In the genomic region with DNA sequence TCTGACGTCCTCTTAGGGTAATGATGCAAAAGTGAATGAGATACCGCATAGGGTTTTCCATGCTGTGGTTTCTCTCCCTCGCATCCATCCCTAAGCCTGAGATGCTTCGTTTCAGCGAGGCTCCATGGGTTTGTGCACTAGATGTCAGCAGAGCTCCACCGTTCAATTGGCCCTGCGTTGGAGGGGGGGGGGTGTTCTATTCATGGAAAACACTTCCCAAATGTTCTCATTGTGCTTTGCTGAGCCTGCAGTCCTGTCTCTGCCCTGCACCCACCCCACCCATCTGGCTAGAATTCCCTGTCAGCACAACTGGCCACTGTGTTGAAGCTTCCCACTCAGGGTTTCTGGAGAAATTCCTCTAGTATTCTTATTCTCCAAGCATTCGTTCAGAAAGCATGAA, we compare ENCODE assay signal across 8 mouse cellular contexts.
DNase-seq lines count a peak whose midpoint lies in the region; ATAC-seq and TF ChIP-seq lines count a peak whose summit lies in the region.

No protein-coding gene starts in this region.

- no peak for TF ChIP-seq POLR2A in heart, adult 2 months (IDR thresholded peaks at IDR 0.05; ENCODE audit: insufficient read depth, low read depth, low read length)

- no peaks in the 10 kb centered on the region for H3K36me3 ChIP-seq in embryonic facial prominence, embryonic 10.5 days (replicated peaks)
- no peaks in the 10 kb centered on the region for H3K36me3 ChIP-seq in heart, adult 2 months (ENCODE audit: control insufficient read depth, insufficient read depth, low read length)
- no peaks in the 10 kb centered on the region for H3K36me3 ChIP-seq in kidney, embryonic 14.5 days (ENCODE audit: control insufficient read depth, insufficient read depth, low read length)
- H3K36me3 ChIP-seq in limb, embryonic 11.5 days (ENCODE audit: control insufficient read depth, insufficient read depth, low read length): no peaks in the 10 kb centered on the region
- H3K36me3 ChIP-seq in neural tube, embryonic 13.5 days: no peaks in the 10 kb centered on the region

- TF ChIP-seq CTCF in heart, adult 2 months (IDR thresholded peaks at IDR 0.05): peak; percentile 74

- peaks cover 12% of the 10 kb centered on the region for H3K4me1 ChIP-seq in embryonic facial prominence, embryonic 10.5 days
- no peaks in the 10 kb centered on the region; the same call in 1 of the 2 replicates for H3K4me1 ChIP-seq in heart, adult 2 months (ENCODE audit: control insufficient read depth, insufficient read depth, low read length)
- no peaks in the 10 kb centered on the region for H3K4me1 ChIP-seq in kidney, embryonic 14.5 days (ENCODE audit: control insufficient read depth, insufficient read depth, low read length)
- H3K4me1 ChIP-seq in limb, embryonic 11.5 days (ENCODE audit: control insufficient read depth, insufficient read depth, low read length): no peaks in the 10 kb centered on the region
- H3K4me1 ChIP-seq in neural tube, embryonic 13.5 days (replicated peaks): no peaks in the 10 kb centered on the region

- TF ChIP-seq EP300 in heart, adult 2 months (IDR thresholded peaks at IDR 0.05; ENCODE audit: insufficient read depth, low read depth, low read length): peak; percentile 95

- H3K27me3 ChIP-seq in embryonic facial prominence, embryonic 10.5 days (replicated peaks; ENCODE audit: low read depth, poor library complexity, severe bottlenecking): peaks cover 10% of the 10 kb centered on the region; the same call in 1 of the 2 replicates
- no peaks in the 10 kb centered on the region; the same call in 1 of the 2 replicates for H3K27me3 ChIP-seq in heart, adult 2 months (ENCODE audit: control insufficient read depth, insufficient read depth, low read length)
- no peaks in the 10 kb centered on the region for H3K27me3 ChIP-seq in kidney, embryonic 14.5 days (ENCODE audit: control insufficient read depth, insufficient read depth, low read length)
- no peaks in the 10 kb centered on the region for H3K27me3 ChIP-seq in limb, embryonic 11.5 days (ENCODE audit: control insufficient read depth, insufficient read depth, low read length)
- H3K27me3 ChIP-seq in neural tube, embryonic 13.5 days: no peaks in the 10 kb centered on the region

- intact Hi-C loops in heart, adult 2 months (cut with DNase I): loop anchor here (5.0 to 10.0 kb wide), 4 partner anchors 91 to 521 kb away; no protein-coding TSS in a partner anchor

- H3K79me2 ChIP-seq in heart, adult 2 months (replicated peaks; ENCODE audit: control insufficient read depth, insufficient read depth, low read length): no peaks in the 10 kb centered on the region

- H3K4me2 ChIP-seq in kidney, embryonic 14.5 days (replicated peaks; ENCODE audit: low read depth, low read length): no peak overlapping the region
- no peak overlapping the region for H3K4me2 ChIP-seq in limb, embryonic 11.5 days (ENCODE audit: low read depth, severe bottlenecking)
- no peak overlapping the region for H3K4me2 ChIP-seq in neural tube, embryonic 13.5 days

- no peak overlapping the region for H3K9ac ChIP-seq in heart, adult 2 months (ENCODE audit: low read depth, low read length)
- no peak overlapping the region for H3K9ac ChIP-seq in kidney, embryonic 14.5 days (ENCODE audit: low read depth, low read length)
- no peak overlapping the region for H3K9ac ChIP-seq in limb, embryonic 11.5 days (ENCODE audit: low read length)
- no peak overlapping the region for H3K9ac ChIP-seq in neural tube, embryonic 13.5 days

- no peaks in the 10 kb centered on the region for H3K9me3 ChIP-seq in embryonic facial prominence, embryonic 10.5 days
- no peaks in the 10 kb centered on the region for H3K9me3 ChIP-seq in kidney, embryonic 14.5 days (ENCODE audit: control insufficient read depth, low read length)
- H3K9me3 ChIP-seq in limb, embryonic 11.5 days (ENCODE audit: control insufficient read depth, low read length): no peaks in the 10 kb centered on the region
- no peaks in the 10 kb centered on the region for H3K9me3 ChIP-seq in neural tube, embryonic 13.5 days

- WGBS in embryonic facial prominence, embryonic 10.5 days: 22% methylated on average over 8 of the region's 8 CpGs
- WGBS in heart, adult 2 months: 16% methylated on average over 8 of the region's 8 CpGs
- WGBS in kidney, embryonic 14.5 days: 32% methylated on average over 8 of the region's 8 CpGs
- 31% methylated on average over 8 of the region's 8 CpGs for WGBS in limb, embryonic 11.5 days
- WGBS in neural tube, embryonic 13.5 days: 39% methylated on average over 8 of the region's 8 CpGs

- peak; percentile 83 for ATAC-seq in kidney, embryonic 14.5 days (ENCODE audit: low FRiP score, low TSS enrichment)
- ATAC-seq in limb, embryonic 11.5 days (ENCODE audit: insufficient number of reproducible peaks, low FRiP score, low TSS enrichment, low read depth): peak; percentile 77; the same call in 1 of the 2 replicates
- peak; percentile 36 for ATAC-seq in neural tube, embryonic 13.5 days (ENCODE audit: low read depth)
- no peak for ATAC-seq in activated CD4-positive, CD25-positive, alpha-beta regulatory T cell, adult 4 months

- DNase-seq in adrenal gland, postnatal 25 days: peak; percentile 13
- peak; percentile 83 for DNase-seq in embryonic facial prominence, embryonic 10.5 days (ENCODE audit: low spot score)
- DNase-seq in heart, adult 2 months: peak; percentile 71 to 76
- peak; percentile 80 for DNase-seq in limb, embryonic 11.5 days (ENCODE audit: low spot score)
- peak; percentile 67 to 71 for DNase-seq in urinary bladder, postnatal 4 days (ENCODE audit: low spot score in 2 of 2)

- H3K4me3 ChIP-seq in embryonic facial prominence, embryonic 10.5 days: no peak overlapping the region
- H3K4me3 ChIP-seq in heart, adult 2 months: no peak overlapping the region
- H3K4me3 ChIP-seq in kidney, embryonic 14.5 days (ENCODE audit: low read length): no peak overlapping the region
- no peak overlapping the region for H3K4me3 ChIP-seq in limb, embryonic 11.5 days (ENCODE audit: low read depth, low read length)
- H3K4me3 ChIP-seq in neural tube, embryonic 13.5 days: no peak overlapping the region

- H3K27ac ChIP-seq in embryonic facial prominence, embryonic 10.5 days (replicated peaks): peak overlapping the region; percentile 36; the same call in 1 of the 2 replicates
- no peak overlapping the region for H3K27ac ChIP-seq in heart, adult 2 months
- peak overlapping the region; percentile 25; the same call in 1 of the 2 replicates for H3K27ac ChIP-seq in kidney, embryonic 14.5 days (ENCODE audit: low read depth, low read length)
- no peak overlapping the region for H3K27ac ChIP-seq in limb, embryonic 11.5 days (replicated peaks; ENCODE audit: low read depth, low read length)
- H3K27ac ChIP-seq in neural tube, embryonic 13.5 days (replicated peaks): no peak overlapping the region

Comparison
In these comparisons a context has a peak if more than half of its experiments do, and no peak if none do; other contexts are left out.
1. DNase-seq: peak in every context shown above with its lines; median percentile 83 in embryonic facial prominence, embryonic 10.5 days; 80 in limb, embryonic 11.5 days; 74 in heart, adult 2 months; 69 in urinary bladder, postnatal 4 days; 13 in adrenal gland, postnatal 25 days.
2. H3K27ac ChIP-seq: peak in embryonic facial prominence, embryonic 10.5 days (single experiment) and kidney, embryonic 14.5 days (single experiment); none in heart, adult 2 months (single experiment), limb, embryonic 11.5 days (single experiment) and neural tube, embryonic 13.5 days (single experiment).